Mouse (Mus musculus) E14TG2a.4 (cell line): ENCODE results near the gene Ech1.

Source experiments
- CTCF ChIP-seq: conservative IDR thresholded peaks from 2 replicates; pipeline ENCODE4 v1.5.1; 2014; ENCODE audit warnings: low read length
- NANOG ChIP-seq: IDR thresholded peaks from 2 replicates; pipeline ENCODE4 v1.6.1; 2014; ENCODE audit warnings: borderline replicate concordance, low read length, mixed read lengths

DNA sequence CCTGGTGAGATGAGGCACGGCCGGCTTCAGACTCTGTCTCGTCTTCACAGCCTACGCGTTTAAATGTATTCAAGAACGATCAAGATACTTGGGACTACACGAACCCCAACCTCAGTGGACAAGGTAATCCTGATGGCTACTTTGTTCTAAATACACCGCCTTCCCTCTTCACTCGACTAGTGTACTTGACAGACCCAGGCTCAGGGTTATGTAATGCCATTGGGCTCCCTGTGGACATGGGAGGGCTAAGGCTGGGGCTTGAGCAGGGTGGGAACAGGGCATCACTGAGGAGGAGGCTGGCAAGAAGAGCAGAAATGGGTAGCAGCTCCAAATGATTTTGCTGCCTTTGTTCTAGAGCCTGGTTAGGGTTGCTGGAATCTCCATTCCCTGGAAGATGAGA is 9.8 kb upstream of the Ech1 start:
- TF ChIP-seq CTCF (no peak), NANOG (no peak)
